In genomic region chr2:158624718-158625222, GRCm38 (mm10) we compare ENCODE assay signal across 8 mouse cellular contexts. TPM values are rescaled to one million over a fixed set of nuclear protein-coding genes. Genes with fewer than 3 reads are reported as not detected.
A peak's percentile ranks its signal among the peaks of the same experiment; 100 is the strongest.
DNase-seq lines count a peak whose midpoint lies in the region; ATAC-seq lines count a peak whose summit lies in the region.

Gene Actr5 (plus strand): TSS chr2:158624888.

- peak within 1 kb of the TSS; percentile 82 for H3K9ac ChIP-seq in kidney, embryonic 15.5 days

- no peaks in the 10 kb centered on the region for H3K9me3 ChIP-seq in heart, embryonic 10.5 days
- H3K9me3 ChIP-seq in kidney, embryonic 15.5 days (replicated peaks), result no peaks in the 10 kb centered on the region

- H3K4me1 ChIP-seq in heart, embryonic 10.5 days, result peaks cover 6% of the 10 kb centered on the region; the same call in 1 of the 2 replicates
- peaks cover 15% of the 10 kb centered on the region for H3K4me1 ChIP-seq in kidney, embryonic 15.5 days

- peak within 1 kb of the TSS; percentile 93 for H3K27ac ChIP-seq in heart, embryonic 10.5 days
- H3K27ac ChIP-seq in kidney, embryonic 15.5 days, result peak within 1 kb of the TSS; percentile 97

- peak; percentile 98 for ATAC-seq in erythroblast, adult 5-6 weeks (replicated peaks; ENCODE audit: low FRiP score, poor library complexity, severe bottlenecking)
- ATAC-seq in kidney, embryonic 15.5 days (replicated peaks; ENCODE audit: low FRiP score), result peak; percentile 95
- ATAC-seq in monocyte, adult 5-6 weeks (replicated peaks; ENCODE audit: insufficient number of reproducible peaks, low FRiP score, low TSS enrichment, poor library complexity, severe bottlenecking), result peak; percentile 97

- peak within 1 kb of the TSS; percentile 82 for H3K4me2 ChIP-seq in kidney, embryonic 15.5 days

- peak within 1 kb of the TSS; percentile 98 for H3K4me3 ChIP-seq in heart, embryonic 10.5 days
- H3K4me3 ChIP-seq in kidney, embryonic 15.5 days (replicated peaks), result peak within 1 kb of the TSS; percentile 88

- 0% methylated on average over 39 of the region's 39 CpGs for WGBS in heart, embryonic 10.5 days
- under 1% methylated on average over 39 of the region's 39 CpGs for WGBS in kidney, embryonic 15.5 days

- H3K36me3 ChIP-seq in heart, embryonic 10.5 days, result peaks cover 31% of the 10 kb centered on the region
- peaks cover 27% of the 10 kb centered on the region for H3K36me3 ChIP-seq in kidney, embryonic 15.5 days

- peak; percentile 94 to 95 for DNase-seq in B cell, adult 2 months
- DNase-seq in brain, adult 2 months (ENCODE audit: low read depth, low spot score), result peak; percentile 97
- peak; percentile 98 for DNase-seq in heart, embryonic 10.5 days (ENCODE audit: low spot score)
- peak; percentile 99 for DNase-seq in liver
- peak; percentile 92 to 94 for DNase-seq in spleen, postnatal 4 days (ENCODE audit: low spot score in 2 of 2)

- peaks cover 20% of the 10 kb centered on the region; the same call in 1 of the 2 replicates for H3K27me3 ChIP-seq in heart, embryonic 10.5 days (ENCODE audit: insufficient read depth, poor library complexity, severe bottlenecking)
- H3K27me3 ChIP-seq in kidney, embryonic 15.5 days, result peaks cover 27% of the 10 kb centered on the region

RNA-seq across cellular contexts. Expression of gene Actr5, which starts in this region (rescaled TPM):
- 3.1 and 6.5 TPM in 2 replicates for total RNA-seq in erythroblast, adult 5-6 weeks (2015; ENCODE audit: low replicate concordance)
- total RNA-seq in erythroblast, adult 5-6 weeks (2017; ENCODE audit: low replicate concordance), result 4.0 and 7.4 TPM in 2 replicates
- 8.5 and 12.7 TPM in 2 replicates for polyA plus RNA-seq in heart, embryonic 10.5 days (2016; fragmentation: Nextera tagmentation; extraction: Ambion mirVana)
- 10.9 and 12.3 TPM in 2 replicates for polyA plus RNA-seq in kidney, embryonic 15.5 days (2015; fragmentation: Nextera tagmentation; extraction: Ambion mirVana)
- total RNA-seq in monocyte, adult 5-6 weeks (2017), result 22.5 to 30.7 TPM (median 30.6 TPM) in 3 replicates

Comparison
In these comparisons a context has a peak if more than half of its experiments do, and no peak if none do; other contexts are left out.
1. Peak in every context shown above with its lines: DNase-seq, ATAC-seq, H3K4me3 ChIP-seq and H3K27ac ChIP-seq.